Comparison of ENCODE assay signal across 8 mouse cellular contexts in the genomic region with DNA sequence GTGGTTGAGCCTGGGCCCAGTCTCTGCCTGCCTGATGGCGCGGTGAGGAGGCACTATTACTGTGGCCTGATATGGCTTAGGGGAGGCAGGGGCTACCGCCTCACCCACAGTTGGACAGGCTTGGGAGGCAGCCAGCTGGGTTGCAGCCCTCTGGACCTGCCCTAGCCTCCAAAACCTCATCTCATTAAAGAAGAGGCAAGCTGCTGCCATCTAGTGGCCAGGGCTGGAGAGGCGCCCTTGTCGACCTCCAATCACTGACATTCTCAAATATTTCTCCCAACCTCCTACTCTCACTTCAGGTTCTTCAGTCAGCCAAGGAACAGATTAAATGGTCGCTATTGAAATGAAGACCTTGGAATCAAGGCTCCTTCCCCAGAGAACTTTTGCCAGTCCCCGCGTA. TPM values are rescaled to one million over a fixed set of nuclear protein-coding genes. Genes with fewer than 3 reads are reported as not detected.
DNase-seq lines count a peak whose midpoint lies in the region.

No protein-coding gene starts in this region.

- peak; percentile 81 for DNase-seq in Muller cell, postnatal 12 days (ENCODE audit: inconsistent ontology term)
- DNase-seq in cerebellum, adult 11-12 months: peak; percentile 84
- peak; percentile 80 for DNase-seq in forelimb bud, embryonic 11.5 days (ENCODE audit: low read depth, low spot score)
- DNase-seq in heart, postnatal 4 days: peak; percentile 94
- peak; percentile 63 to 69 for DNase-seq in layer of hippocampus, postnatal 36 days
- DNase-seq in lung, postnatal 14 days: peak; percentile 90
- DNase-seq in retina, postnatal 1 day: peak; percentile 89
- DNase-seq in urinary bladder, adult 18-20 months (ENCODE audit: low spot score in 2 of 2): peak; percentile 72 to 74

RNA-seq across cellular contexts. Expression of a gene that starts 10.9 kb away (rescaled TPM):
- 10 to 100 TPM; 51.2 to 52.7 TPM for total RNA-seq in heart, postnatal 4 days (2021)
- total RNA-seq in layer of hippocampus, postnatal 36 days (2021): 1 to 10 TPM; 5.5 to 7.8 TPM

RNA-seq across cellular contexts. Expression of a gene that starts 30.8 kb away (rescaled TPM):
- 100 to 1,000 TPM; 200 to 203 TPM for total RNA-seq in heart, postnatal 4 days (2021)
- 100 to 1,000 TPM; 201 to 234 TPM for total RNA-seq in layer of hippocampus, postnatal 36 days (2021)

RNA-seq across cellular contexts. Expression of a gene that starts 55.7 kb away (rescaled TPM):
- total RNA-seq in heart, postnatal 4 days (2021): 10 to 100 TPM; 34.6 to 35.6 TPM
- total RNA-seq in layer of hippocampus, postnatal 36 days (2021): 10 to 100 TPM; 32.8 to 34.0 TPM

Comparison
In these comparisons a context has a peak if more than half of its experiments do, and no peak if none do; other contexts are left out.
1. Peak in every context shown above with its lines: DNase-seq.
2. RNA of a gene that starts 10.9 kb away (total RNA-seq): 51.2 to 52.7 TPM in heart, postnatal 4 days; 5.5 to 7.8 TPM in layer of hippocampus, postnatal 36 days; every median in the first group is over 4 times any median in the second.